Mouse (Mus musculus) MEL-GATA-1-ER (cell line): ENCODE measurements around the gene Hist1h3a.
A peak's percentile ranks its signal among the peaks of the same experiment; 100 is the strongest.
"Not testable (repeated sequence)": the region's sequence is repeated elsewhere in the genome, so short reads cannot be mapped to it uniquely, and the experiment has no call there.

Experiments
- DNase-seq: peaks from one replicate; pipeline ENCODE4 v3.0.0-alpha.2; 2012; ENCODE audit warnings: low read depth; ENCODE audit errors: extremely low read depth

Gene Hist1h3a

GRCm38 (mm10) chr13:23761871-23762821, at the start of gene Hist1h3a:
Gene Hist1h3a (minus strand): TSS chr13:23762386.
- peak; percentile 97 for DNase-seq

- no peak for DNase-seq
Observed at GRCm38 (mm10) chr13:23806422-23807052, 44.4 kb upstream of the Hist1h3a start, which contains the start of gene Slc17a2. Gene Slc17a2 (plus strand): TSS chr13:23806993.

GRCm38 (mm10) chr13:23804532-23804931, 42.3 kb upstream of the Hist1h3a start:
- DNase-seq, result no peak

- no peak for DNase-seq
Observed at GRCm38 (mm10) chr13:23799405-23799804, 37.2 kb upstream of the Hist1h3a start.

GRCm38 (mm10) chr13:23792520-23792919, 30.3 kb upstream of the Hist1h3a start:
- peak; percentile 53 for DNase-seq

GRCm38 (mm10) chr13:23779025-23779424, 16.8 kb upstream of the Hist1h3a start:
- no peak for DNase-seq

GRCm38 (mm10) chr13:23778339-23778738, 16.2 kb upstream of the Hist1h3a start:
- DNase-seq, result no peak

GRCm38 (mm10) chr13:23772561-23773313, 10.6 kb upstream of the Hist1h3a start:
- peak; percentile 68 for DNase-seq

- not testable (repeated sequence) for DNase-seq
Observed at GRCm38 (mm10) chr13:23769613-23770012, 7.4 kb upstream of the Hist1h3a start, which contains the start of gene Trim38. Gene Trim38 (plus strand): TSS chr13:23769913.

GRCm38 (mm10) chr13:23768834-23769397, 6.7 kb upstream of the Hist1h3a start:
- DNase-seq, result peak; percentile 74

GRCm38 (mm10) chr13:23766772-23767171, 4.6 kb upstream of the Hist1h3a start:
- no peak for DNase-seq

- peak; percentile 80 for DNase-seq
Observed at GRCm38 (mm10) chr13:23765172-23765513, 3.0 kb upstream of the Hist1h3a start.

GRCm38 (mm10) chr13:23764324-23765171, 2.4 kb upstream of the Hist1h3a start:
- no peak for DNase-seq

- peak; percentile 87 for DNase-seq
Observed at GRCm38 (mm10) chr13:23763586-23764323, 1.6 kb upstream of the Hist1h3a start, which contains the start of gene Hist1h1a. Gene Hist1h1a (plus strand): TSS chr13:23763666.

GRCm38 (mm10) chr13:23763242-23763585, 1.0 kb upstream of the Hist1h3a start:
- DNase-seq, result no peak

- DNase-seq, result peak; percentile 90
Observed at GRCm38 (mm10) chr13:23760972-23761864, 968 bp downstream of the Hist1h3a start, which contains the start of gene Hist1h4a. Gene Hist1h4a (minus strand): TSS chr13:23761230.

- DNase-seq, result peak; percentile 76
Observed at GRCm38 (mm10) chr13:23760240-23760971, 1.8 kb downstream of the Hist1h3a start.

- no peak for DNase-seq
Observed at GRCm38 (mm10) chr13:23759916-23760239, 2.3 kb downstream of the Hist1h3a start.
